Comparison of ENCODE assay signal across 8 mouse cellular contexts in the genomic region with DNA sequence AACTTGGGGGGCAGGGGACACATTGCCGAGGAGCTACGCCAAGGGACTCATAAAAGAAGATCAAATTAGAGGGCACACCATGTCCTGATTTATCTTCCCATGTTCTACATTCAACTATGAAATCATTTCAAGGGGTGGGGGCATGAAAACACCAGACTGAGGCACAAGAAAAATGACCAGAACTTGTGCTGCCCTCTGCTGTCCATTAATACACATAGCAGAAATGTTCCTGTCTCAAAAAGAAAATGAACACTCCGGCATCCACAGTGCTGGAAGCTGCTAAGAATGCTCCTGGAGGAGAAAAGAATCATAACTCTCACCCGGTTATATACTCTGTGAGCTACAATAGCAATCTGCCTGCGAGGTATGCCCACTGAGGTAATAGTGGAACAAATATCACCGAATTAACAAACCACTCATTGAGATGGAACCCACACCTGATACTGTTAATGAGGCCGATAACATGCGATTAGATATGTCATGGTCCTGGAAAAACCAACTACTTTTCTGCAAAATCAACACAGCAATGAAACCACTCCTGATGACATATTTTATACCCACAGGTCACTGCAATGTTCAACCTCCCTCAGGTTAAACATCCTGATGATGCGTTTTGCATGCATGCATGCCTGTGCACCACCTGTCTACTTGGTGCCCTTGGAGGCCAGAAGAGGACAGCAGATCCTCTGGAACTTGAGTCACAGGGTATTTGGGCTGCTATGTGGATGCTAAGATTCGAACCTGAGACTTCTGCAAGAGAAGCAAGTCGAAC.
DNase-seq lines count a peak whose midpoint lies in the region; ATAC-seq and TF ChIP-seq lines count a peak whose summit lies in the region.

No protein-coding gene starts in this region.

- H3K4me2 ChIP-seq in liver, postnatal 0 days (ENCODE audit: low read depth, low read length): no peak overlapping the region
- H3K4me2 ChIP-seq in stomach, postnatal 0 days (replicated peaks; ENCODE audit: low read depth): no peak overlapping the region

- no peak for TF ChIP-seq EP300 in liver, postnatal 0 days (IDR thresholded peaks at IDR 0.05; ENCODE audit: low read depth)
- TF ChIP-seq EP300 in stomach, postnatal 0 days (optimal IDR thresholded peaks at IDR 0.05): no peak

- H3K27ac ChIP-seq in liver, postnatal 0 days (ENCODE audit: low read depth): no peak overlapping the region
- H3K27ac ChIP-seq in stomach, postnatal 0 days (replicated peaks): no peak overlapping the region

- H3K9ac ChIP-seq in liver, postnatal 0 days (replicated peaks): no peak overlapping the region
- H3K9ac ChIP-seq in stomach, postnatal 0 days (ENCODE audit: low read length): no peak overlapping the region

- no peaks in the 10 kb centered on the region for H3K27me3 ChIP-seq in liver, postnatal 0 days (ENCODE audit: insufficient read depth, low read length)
- no peaks in the 10 kb centered on the region for H3K27me3 ChIP-seq in stomach, postnatal 0 days (ENCODE audit: control insufficient read depth, insufficient read depth, low read length)

- TF ChIP-seq CTCF in liver, postnatal 0 days (IDR thresholded peaks at IDR 0.05; ENCODE audit: low read depth): peak; percentile 68
- TF ChIP-seq CTCF in stomach, postnatal 0 days (IDR thresholded peaks at IDR 0.05; ENCODE audit: low read depth): peak; percentile 81

- H3K4me3 ChIP-seq in liver, postnatal 0 days (ENCODE audit: low read depth, low read length): no peak overlapping the region
- no peak overlapping the region for H3K4me3 ChIP-seq in stomach, postnatal 0 days (ENCODE audit: low read depth, low read length)

- ATAC-seq in frontal cortex, adult (ENCODE audit: low TSS enrichment): peak; percentile 35
- no peak for ATAC-seq in liver, postnatal 0 days
- ATAC-seq in stomach, postnatal 0 days (ENCODE audit: low FRiP score, low TSS enrichment): no peak

- H3K9me3 ChIP-seq in liver, postnatal 0 days (ENCODE audit: low read length): no peaks in the 10 kb centered on the region
- H3K9me3 ChIP-seq in stomach, postnatal 0 days (ENCODE audit: control insufficient read depth, low read length): no peaks in the 10 kb centered on the region

- no peaks in the 10 kb centered on the region for H3K36me3 ChIP-seq in liver, postnatal 0 days (replicated peaks; ENCODE audit: insufficient read depth, low read length)
- no peaks in the 10 kb centered on the region for H3K36me3 ChIP-seq in stomach, postnatal 0 days (ENCODE audit: control insufficient read depth, insufficient read depth, low read length)

- DNase-seq in frontal cortex, postnatal 25 days (ENCODE audit: low spot score in 2 of 2): no peak
- DNase-seq in liver, postnatal 0 days: no peak
- no peak for DNase-seq in liver
- peak; percentile 9 for DNase-seq in c-Kit-positive CD71-positive TER-119-positive erythroid progenitor cells, embryonic 14.5 days (ENCODE audit: low spot score)
- DNase-seq in kidney, postnatal 4 days: peak; percentile 8 to 31
- DNase-seq in stomach, postnatal 0 days (ENCODE audit: low spot score): no peak
- no peak for DNase-seq in thymus, postnatal 4 days

- whole genome bisulfite sequencing in liver, postnatal 0 days (ENCODE audit: insufficient replicate concordance): 50% methylated on average over 11 of the region's 11 CpGs
- 55% methylated on average over 11 of the region's 11 CpGs for WGBS in stomach, postnatal 0 days

- no peaks in the 10 kb centered on the region for H3K4me1 ChIP-seq in liver, postnatal 0 days (ENCODE audit: insufficient read depth)
- no peaks in the 10 kb centered on the region for H3K4me1 ChIP-seq in stomach, postnatal 0 days (replicated peaks; ENCODE audit: control insufficient read depth, insufficient read depth)

Comparison
In these comparisons a context has a peak if more than half of its experiments do, and no peak if none do; other contexts are left out.
1. DNase-seq: peak in c-Kit-positive CD71-positive TER-119-positive erythroid progenitor cells, embryonic 14.5 days (single experiment) and kidney, postnatal 4 days (2 of 2); none in frontal cortex, postnatal 25 days (0 of 2), liver, postnatal 0 days (single experiment), liver (single experiment), stomach, postnatal 0 days (single experiment) and thymus, postnatal 4 days (single experiment).